9 mouse cellular contexts compared by ENCODE assay signal in the genomic region with DNA sequence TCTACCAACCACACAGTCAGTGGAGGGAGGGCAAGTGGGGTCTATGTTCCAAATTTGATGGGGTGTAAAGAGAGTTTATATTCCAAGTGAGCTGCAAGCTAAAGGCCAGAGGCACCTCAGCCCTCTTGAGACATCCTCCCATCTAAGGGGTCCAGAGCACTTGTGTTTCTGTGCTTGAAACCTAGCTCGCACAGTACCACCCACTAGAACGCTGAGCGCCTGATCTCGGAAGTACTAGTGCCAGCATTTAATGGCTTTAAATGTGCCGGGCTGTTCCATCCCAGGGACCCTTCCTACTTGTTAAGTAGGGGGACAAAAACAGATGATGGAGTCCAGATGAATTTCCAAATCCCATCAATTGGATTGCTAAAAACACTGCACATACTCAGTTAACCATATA. TPM values are rescaled to one million over a fixed set of nuclear protein-coding genes. Genes with fewer than 3 reads are reported as not detected.
DNase-seq lines count a peak whose midpoint lies in the region; ATAC-seq and TF ChIP-seq lines count a peak whose summit lies in the region.
"Had no signal": no experiment of that assay in that cellular context is flagged by ENCODE, and none has a peak within 500 bp of the region (broad histone marks: within the 10 kb centered on the region; RNA-seq: fewer than 3 reads in every experiment).

No protein-coding gene starts in this region.

- TF ChIP-seq EP300 in heart, adult 2 months (IDR thresholded peaks at IDR 0.05; ENCODE audit: insufficient read depth, low read depth, low read length), result no peak
- TF ChIP-seq EP300 in lung, postnatal 0 days (IDR thresholded peaks at IDR 0.05), result no peak
- TF ChIP-seq EP300 in stomach, postnatal 0 days (optimal IDR thresholded peaks at IDR 0.05), result no peak

- no peaks in the 10 kb centered on the region for H3K79me2 ChIP-seq in heart, adult 2 months (replicated peaks; ENCODE audit: control insufficient read depth, insufficient read depth, low read length)

- peaks cover 9% of the 10 kb centered on the region for H3K4me1 ChIP-seq in heart, adult 2 months (ENCODE audit: control insufficient read depth, insufficient read depth, low read length)
- peaks cover 14% of the 10 kb centered on the region; the same call in 1 of the 2 replicates for H3K4me1 ChIP-seq in lung, postnatal 0 days (ENCODE audit: insufficient read depth, low read depth, low read length)
- peaks cover 43% of the 10 kb centered on the region for H3K4me1 ChIP-seq in limb, embryonic 14.5 days (ENCODE audit: control insufficient read depth, insufficient read depth, low read length)
- H3K4me1 ChIP-seq in stomach, postnatal 0 days (replicated peaks; ENCODE audit: control insufficient read depth, insufficient read depth), result peaks cover 11% of the 10 kb centered on the region; the same call in 1 of the 2 replicates

- H3K36me3 ChIP-seq in heart, adult 2 months (ENCODE audit: control insufficient read depth, insufficient read depth, low read length), result peaks cover 2% of the 10 kb centered on the region; the same call in 1 of the 2 replicates
- no peaks in the 10 kb centered on the region for H3K36me3 ChIP-seq in lung, postnatal 0 days (ENCODE audit: insufficient read depth, low read length)
- no peaks in the 10 kb centered on the region for H3K36me3 ChIP-seq in limb, embryonic 14.5 days (ENCODE audit: control insufficient read depth, insufficient read depth, low read length)
- H3K36me3 ChIP-seq in stomach, postnatal 0 days (ENCODE audit: control insufficient read depth, insufficient read depth, low read length), result no peaks in the 10 kb centered on the region

- no peaks in the 10 kb centered on the region for H3K9me3 ChIP-seq in lung, postnatal 0 days (ENCODE audit: low read length)
- H3K9me3 ChIP-seq in limb, embryonic 14.5 days (ENCODE audit: control insufficient read depth, low read length), result no peaks in the 10 kb centered on the region
- H3K9me3 ChIP-seq in stomach, postnatal 0 days (ENCODE audit: control insufficient read depth, low read length), result no peaks in the 10 kb centered on the region

- H3K27me3 ChIP-seq in heart, adult 2 months (ENCODE audit: control insufficient read depth, insufficient read depth, low read length), result no peaks in the 10 kb centered on the region
- H3K27me3 ChIP-seq in lung, postnatal 0 days (replicated peaks; ENCODE audit: insufficient read depth, low read length), result no peaks in the 10 kb centered on the region
- no peaks in the 10 kb centered on the region for H3K27me3 ChIP-seq in limb, embryonic 14.5 days (ENCODE audit: control insufficient read depth, insufficient read depth, low read length)
- H3K27me3 ChIP-seq in stomach, postnatal 0 days (ENCODE audit: control insufficient read depth, insufficient read depth, low read length), result no peaks in the 10 kb centered on the region

- TF ChIP-seq CTCF in heart, adult 2 months (IDR thresholded peaks at IDR 0.05), result no peak
- TF ChIP-seq CTCF in lung, postnatal 0 days (IDR thresholded peaks at IDR 0.05), result no peak
- TF ChIP-seq CTCF in stomach, postnatal 0 days (IDR thresholded peaks at IDR 0.05; ENCODE audit: low read depth), result no peak

- no peak overlapping the region for H3K4me3 ChIP-seq in heart, adult 2 months
- H3K4me3 ChIP-seq in lung, postnatal 0 days (ENCODE audit: low read depth, low read length), result no peak overlapping the region
- peak overlapping the region; percentile 90 for H3K4me3 ChIP-seq in limb, embryonic 14.5 days (replicated peaks; ENCODE audit: low read length)
- peak overlapping the region; percentile 95; the same call in 1 of the 2 replicates for H3K4me3 ChIP-seq in stomach, postnatal 0 days (ENCODE audit: low read depth, low read length)

- no peak for TF ChIP-seq POLR2A in heart, adult 2 months (IDR thresholded peaks at IDR 0.05; ENCODE audit: insufficient read depth, low read depth, low read length)
- no peak for TF ChIP-seq POLR2A in limb, embryonic 14.5 days (IDR thresholded peaks at IDR 0.05; ENCODE audit: borderline replicate concordance, extremely low read depth, insufficient read depth, insufficient read length)

- H3K27ac ChIP-seq in heart, adult 2 months, result no peak overlapping the region; the same call in 1 of the 2 replicates
- H3K27ac ChIP-seq in lung, postnatal 0 days (ENCODE audit: low read length), result no peak overlapping the region
- no peak overlapping the region for H3K27ac ChIP-seq in limb, embryonic 14.5 days (replicated peaks; ENCODE audit: low read depth, low read length)
- no peak overlapping the region for H3K27ac ChIP-seq in stomach, postnatal 0 days (replicated peaks)

- H3K9ac ChIP-seq in heart, adult 2 months (ENCODE audit: low read depth, low read length), result no peak overlapping the region
- no peak overlapping the region for H3K9ac ChIP-seq in lung, postnatal 0 days (replicated peaks; ENCODE audit: low read depth)
- H3K9ac ChIP-seq in limb, embryonic 14.5 days (ENCODE audit: low read depth, low read length, severe bottlenecking), result no peak overlapping the region
- H3K9ac ChIP-seq in stomach, postnatal 0 days (ENCODE audit: low read length), result no peak overlapping the region

- H3K4me2 ChIP-seq in lung, postnatal 0 days (replicated peaks; ENCODE audit: low read depth, low read length), result peak overlapping the region; percentile 98; the same call in 1 of the 2 replicates
- peak overlapping the region; percentile 77 for H3K4me2 ChIP-seq in limb, embryonic 14.5 days (replicated peaks; ENCODE audit: low read depth, low read length, severe bottlenecking)
- peak overlapping the region; percentile 91 for H3K4me2 ChIP-seq in stomach, postnatal 0 days (replicated peaks; ENCODE audit: low read depth)

- no peak for ATAC-seq in lung, postnatal 0 days
- ATAC-seq in limb, embryonic 14.5 days (ENCODE audit: low FRiP score, low read depth), result no peak
- no peak for ATAC-seq in stomach, postnatal 0 days (ENCODE audit: low FRiP score, low TSS enrichment)
- no peak for ATAC-seq in monocyte, adult 5-6 weeks (replicated peaks; ENCODE audit: insufficient number of reproducible peaks, low FRiP score, low TSS enrichment, poor library complexity, severe bottlenecking)

- intact Hi-C loops in heart, adult 2 months (cut with DNase I), result loop anchor here (2.0 to 5.0 kb wide), 3 partner anchors 49 to 204 kb away; no protein-coding TSS in a partner anchor

- DNase-seq in heart, adult 11 months, result peak; percentile 60
- DNase-seq in heart, adult 2 months, result no peak
- DNase-seq in lung, postnatal 0 days (ENCODE audit: low spot score), result no peak
- DNase-seq in lung, postnatal 4 days, result no peak
- DNase-seq in limb, embryonic 14.5 days (ENCODE audit: low spot score), result no peak
- DNase-seq in stomach, postnatal 0 days (ENCODE audit: low spot score), result no peak
- no peak for DNase-seq in yolk sac, embryonic 10.5 days (ENCODE audit: low spot score)
- DNase-seq: thymus, adult 18-20 months had no signal

- WGBS in heart, adult 2 months, result 79% methylated on average over 5 of the region's 5 CpGs
- 80% methylated on average over 5 of the region's 5 CpGs for WGBS in lung, postnatal 0 days
- 43% methylated on average over 5 of the region's 5 CpGs for WGBS in limb, embryonic 14.5 days
- 72% methylated on average over 5 of the region's 5 CpGs for WGBS in stomach, postnatal 0 days

RNA-seq across cellular contexts. Expression of gene 1700025G04Rik, which starts 1.9 kb away (rescaled TPM):
- total RNA-seq in heart, adult 2 months (2021), result 10 to 100 TPM; 40.4 to 46.1 TPM
- polyA plus RNA-seq in heart, adult 2 months (2012; rRNA removed), result 11.0 and 25.0 TPM in 2 replicates
- 14.1 and 16.6 TPM in 2 replicates for polyA plus RNA-seq in lung, postnatal 0 days (2015; fragmentation: Nextera tagmentation; extraction: Ambion mirVana)
- polyA plus RNA-seq in limb, embryonic 14.5 days (2012; rRNA removed), result 19.6 and 24.3 TPM in 2 replicates
- polyA plus RNA-seq in limb, embryonic 14.5 days (2014; fragmentation: Nextera tagmentation; extraction: Ambion mirVana), result 36.4 and 38.2 TPM in 2 replicates
- 20.6 and 22.9 TPM in 2 replicates for polyA plus RNA-seq in stomach, postnatal 0 days (2015; fragmentation: Nextera tagmentation; extraction: Ambion mirVana)
- 20.3 to 79.7 TPM (median 27.8 TPM) in 3 replicates for total RNA-seq in monocyte, adult 5-6 weeks (2017)

Comparison
In these comparisons a context has a peak if more than half of its experiments do, and no peak if none do; other contexts are left out.
1. H3K4me3 ChIP-seq: peak in limb, embryonic 14.5 days (single experiment) and stomach, postnatal 0 days (single experiment); none in heart, adult 2 months (single experiment) and lung, postnatal 0 days (single experiment).
2. Peak in every context shown above with its lines, with median percentiles within 50 percentile points of each other: H3K4me2 ChIP-seq.